Mouse (Mus musculus): ENCODE data around the gene Parp16. TPM values are rescaled to one million over a fixed set of nuclear protein-coding genes. Genes with fewer than 3 reads are reported as not detected.
A peak's percentile ranks its signal among the peaks of the same experiment; 100 is the strongest.
"Not testable (repeated sequence)": the region's sequence is repeated elsewhere in the genome, so short reads cannot be mapped to it uniquely, and the experiment has no call there.

The Parp16 gene
- polyA plus RNA-seq, 2 experiments from 2014 or later = 5.7 to 6.6 TPM

- no peak for ATAC-seq
Measured at GRCm38 (mm10) chr9:65178336-65179213, 16.6 kb upstream of the Parp16 start.

DNA sequence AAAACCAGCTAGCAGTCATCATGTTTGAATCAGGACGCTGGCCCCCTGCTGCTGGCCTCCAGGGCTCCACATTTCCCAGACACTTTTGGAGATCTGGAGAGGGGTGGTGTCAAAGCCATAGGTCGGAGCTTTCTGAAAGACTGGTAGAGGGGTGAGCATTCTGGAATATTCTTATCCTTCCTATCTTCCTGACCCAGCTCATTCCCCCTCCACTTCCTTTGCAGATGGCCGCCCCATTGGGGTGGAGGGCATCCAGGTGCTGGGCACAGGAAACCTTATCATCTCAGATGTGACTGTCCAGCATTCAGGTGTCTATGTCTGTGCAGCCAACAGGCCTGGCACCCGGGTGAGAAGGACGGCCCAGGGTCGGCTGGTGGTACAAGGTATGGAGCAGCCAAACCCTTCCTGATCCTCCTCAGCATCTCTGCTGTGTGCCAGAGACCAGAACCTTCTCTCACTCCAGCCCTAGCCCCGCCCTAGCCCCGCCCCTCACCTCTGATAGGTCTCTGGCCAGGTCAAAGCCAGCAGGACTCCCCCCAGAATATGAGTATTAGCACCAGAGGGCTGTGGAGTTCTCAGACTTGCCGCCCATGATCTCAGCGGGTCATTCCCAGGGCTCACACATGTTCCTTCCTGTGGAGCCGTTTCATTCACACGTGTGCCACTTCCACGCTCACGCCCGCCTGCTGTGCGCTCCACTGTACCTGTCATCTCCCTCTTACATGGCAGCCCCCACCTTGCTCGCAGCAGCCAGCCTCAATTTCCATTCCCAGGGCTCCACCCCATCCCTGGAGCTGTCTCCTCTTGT lies 15.1 kb upstream of the Parp16 start:
- ATAC-seq = no peak

DNA sequence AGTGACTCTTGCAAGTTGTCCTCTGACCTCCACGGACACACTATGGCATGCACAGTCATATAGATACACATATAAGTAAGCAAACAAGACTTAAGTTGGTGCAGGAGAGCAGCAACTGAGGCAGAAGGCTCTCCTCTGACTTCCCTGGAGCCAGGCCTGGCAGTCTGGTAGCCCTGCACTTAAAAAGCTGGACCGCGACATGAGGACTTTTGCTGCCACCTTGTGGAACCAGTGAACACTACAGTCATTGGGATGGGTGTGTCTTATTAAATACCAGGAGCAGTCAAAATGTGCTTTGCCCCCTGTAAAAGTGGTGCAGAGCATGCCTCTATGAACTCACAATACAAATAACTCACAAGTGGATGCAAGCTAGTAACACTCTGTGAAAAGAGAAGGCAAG lies 6.6 kb upstream of the Parp16 start:
- ATAC-seq = no peak

GRCm38 (mm10) chr9:65190306-65190705 lies 4.8 kb upstream of the Parp16 start:
- ATAC-seq = no peak

DNA sequence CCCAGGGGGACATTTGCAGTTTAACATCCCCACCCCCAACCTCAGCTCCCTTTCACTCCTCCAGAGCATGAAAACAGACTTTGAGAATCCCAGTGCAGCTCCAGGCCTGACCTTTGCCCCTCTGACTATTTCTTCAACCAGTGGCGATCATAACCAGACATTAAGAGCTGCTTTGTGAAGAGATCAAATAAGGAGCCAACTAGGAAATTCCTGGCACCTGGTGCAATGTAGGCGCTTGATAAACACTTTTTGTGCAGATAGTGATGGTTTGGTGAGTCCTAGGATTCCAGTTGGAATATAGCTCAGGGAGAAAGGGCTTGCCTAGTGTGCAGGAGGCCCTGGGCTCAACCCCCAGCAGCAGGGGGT lies 3.8 kb upstream of the Parp16 start:
- ATAC-seq = no peak

DNA sequence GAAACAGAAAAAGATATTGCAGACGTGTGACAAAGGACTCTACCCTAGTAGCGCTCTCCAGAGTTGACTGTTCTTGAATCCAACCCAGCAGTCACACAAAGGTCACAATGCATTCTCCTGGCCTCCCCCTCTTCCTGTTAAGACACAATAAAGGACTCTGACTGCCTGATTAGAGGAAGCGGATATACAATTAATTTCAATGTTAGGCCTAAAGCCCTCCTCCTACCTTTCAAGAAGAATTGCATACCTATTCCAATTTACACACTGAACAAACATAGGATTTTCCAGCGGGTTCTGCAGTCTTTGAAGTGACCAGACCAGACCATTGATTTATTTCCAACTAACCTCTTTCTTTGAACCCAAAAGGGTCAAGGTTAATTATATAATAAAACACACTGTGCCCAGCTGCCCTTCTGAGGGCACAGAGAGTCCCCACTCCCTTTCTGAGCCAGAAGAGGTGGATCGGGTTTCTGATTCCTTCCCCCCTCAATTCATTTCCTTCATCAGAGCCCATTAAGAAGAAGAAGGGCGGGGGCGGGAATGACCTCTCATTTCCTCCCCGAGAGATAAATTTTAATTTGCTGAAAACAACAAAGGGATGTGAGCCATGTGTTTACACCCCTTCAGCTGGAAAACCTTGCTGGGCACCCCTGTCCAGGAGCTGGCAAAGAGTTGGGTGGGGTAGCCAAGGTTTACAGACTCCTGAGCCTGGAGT lies 3.2 kb upstream of the Parp16 start:
- ATAC-seq = no peak

GRCm38 (mm10) chr9:65193214-65193613 lies 1.9 kb upstream of the Parp16 start:
- no peak for ATAC-seq

- peak; percentile 47 for ATAC-seq
Measured at GRCm38 (mm10) chr9:65195621-65195981, 448 bp downstream of the Parp16 start.

DNA sequence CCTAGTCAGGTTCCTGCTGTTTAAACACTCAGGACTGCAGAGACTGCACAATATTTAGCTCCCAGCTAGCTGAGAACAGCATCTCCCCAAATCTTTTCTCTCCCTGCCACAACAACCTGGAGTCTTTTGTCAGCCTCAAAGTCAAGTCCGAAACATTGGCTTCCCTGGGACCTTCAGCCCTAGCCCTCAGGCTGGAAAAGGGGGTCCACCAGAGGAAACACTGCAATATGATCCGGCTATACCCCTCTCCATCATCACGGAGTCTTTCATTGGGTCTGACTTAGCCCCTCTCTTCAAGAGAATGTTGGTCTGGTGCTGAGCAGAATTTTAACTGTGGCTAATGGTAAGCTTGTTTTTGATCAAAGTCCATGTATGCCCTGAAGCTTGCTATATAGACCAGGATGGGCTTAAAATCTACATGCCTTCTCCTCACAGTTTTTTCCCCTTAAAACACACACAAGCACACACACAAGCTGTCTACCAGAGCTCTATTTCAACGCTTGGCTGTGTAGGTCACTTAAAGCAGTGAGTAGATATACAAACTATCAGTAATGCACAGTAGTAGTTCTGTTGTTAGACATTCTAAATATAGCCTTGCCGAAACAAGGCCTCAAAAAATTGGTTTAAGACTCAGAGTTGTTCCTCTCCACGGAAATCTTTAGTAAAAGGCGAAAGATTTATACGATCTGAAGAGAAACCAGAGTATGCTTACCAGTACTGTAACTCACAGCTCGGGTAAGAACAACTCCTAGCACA lies 1.0 kb downstream of the Parp16 start:
- peak; percentile 65 for ATAC-seq

DNA sequence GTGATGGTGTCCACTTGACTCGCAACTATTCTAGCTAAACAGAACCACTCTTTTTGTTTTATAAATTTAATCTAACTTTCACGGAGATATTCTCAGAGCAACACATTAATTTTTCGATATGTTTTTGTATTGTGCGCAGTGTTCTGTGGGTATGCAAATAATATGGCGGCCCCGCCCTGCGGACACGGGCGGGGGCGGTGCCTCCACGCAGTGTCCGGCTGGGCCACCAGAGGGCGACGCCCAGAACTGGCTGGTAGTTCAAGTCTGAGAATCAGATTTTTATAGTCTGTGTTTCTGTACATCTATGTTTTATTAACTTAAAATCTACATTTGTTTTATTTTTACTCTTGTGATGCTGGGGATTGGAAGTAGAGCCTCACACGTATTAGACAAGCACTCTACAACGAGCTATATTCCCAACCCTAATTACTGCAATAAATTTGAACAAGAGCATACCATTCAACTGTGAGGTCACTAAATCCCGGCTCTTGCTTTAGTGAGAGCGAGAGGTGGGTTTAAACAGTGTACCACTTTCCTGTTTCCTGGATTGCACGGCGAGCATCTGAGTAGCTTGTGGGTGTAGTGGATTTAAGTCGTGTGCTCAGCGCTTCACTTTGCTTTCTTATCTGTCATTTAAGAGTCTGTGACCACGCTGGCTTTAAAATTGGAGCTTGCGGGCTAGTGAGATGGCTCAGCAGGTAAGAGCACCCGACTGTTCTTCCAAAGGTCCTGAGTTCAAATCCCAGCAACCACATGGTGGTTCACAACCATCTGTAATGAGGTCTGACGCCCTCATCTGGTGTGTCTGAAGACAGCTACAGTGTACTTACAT lies 1.8 kb downstream of the Parp16 start:
- ATAC-seq = peak; percentile 71

DNA sequence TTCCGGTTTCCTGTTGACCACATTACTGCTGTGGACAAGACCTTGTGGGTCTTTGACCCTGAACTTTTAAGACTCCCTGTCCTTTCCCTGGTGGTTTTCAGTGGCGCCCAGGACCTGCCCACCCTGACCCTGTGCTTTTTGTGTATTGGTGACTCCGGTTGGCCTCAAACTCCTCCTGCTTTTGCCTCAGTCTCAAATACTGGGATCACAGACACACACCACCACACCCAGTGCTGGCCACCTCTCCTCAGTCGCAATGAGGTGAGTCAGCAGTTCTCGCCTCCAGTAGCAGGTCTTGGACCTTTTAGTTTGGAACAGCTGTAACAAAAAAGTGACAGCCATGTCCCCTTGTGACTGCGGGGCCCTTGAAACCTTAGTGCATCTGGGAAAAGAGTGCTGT lies 2.7 kb downstream of the Parp16 start:
- ATAC-seq = no peak

DNA sequence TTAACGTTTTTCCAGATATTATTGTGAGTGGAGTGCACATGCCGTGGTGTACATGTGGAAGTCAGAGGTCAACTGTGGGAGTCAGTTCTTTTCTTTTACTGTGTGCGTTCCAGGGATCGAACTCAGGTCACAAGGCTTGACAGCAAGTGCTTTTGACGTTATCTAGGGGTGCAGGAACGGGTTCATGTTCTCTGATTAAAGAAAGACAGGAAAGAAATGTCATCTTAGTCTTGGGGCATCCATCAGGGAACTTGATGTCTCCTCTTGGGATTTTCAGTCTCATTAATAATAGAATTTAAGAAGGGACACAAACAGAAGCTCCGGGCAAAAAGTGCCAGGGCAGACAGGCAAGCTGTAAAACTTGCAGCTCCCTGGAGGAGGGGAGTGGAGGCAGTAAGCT lies 4.6 kb downstream of the Parp16 start:
- ATAC-seq = no peak

- no peak for ATAC-seq
Measured at GRCm38 (mm10) chr9:65200606-65201005, 5.5 kb downstream of the Parp16 start.

DNA sequence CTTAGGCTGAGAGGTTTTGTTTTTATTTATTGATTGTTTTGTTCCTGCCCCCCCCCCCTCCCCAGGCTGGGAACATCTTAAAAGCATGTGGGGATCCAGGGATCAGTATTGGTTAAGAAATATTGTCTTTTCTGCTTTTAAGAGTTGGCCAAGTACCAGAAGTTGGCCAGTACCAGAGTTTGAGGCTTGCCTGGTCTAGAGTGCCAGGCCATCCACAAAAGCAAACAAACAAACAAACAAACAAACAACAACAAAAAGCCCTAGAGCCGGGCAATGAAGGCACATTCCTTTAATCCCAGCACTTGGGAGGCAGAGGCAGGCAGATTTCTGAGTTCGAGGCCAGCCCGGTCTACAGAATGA lies 5.8 kb downstream of the Parp16 start:
- ATAC-seq = no peak

DNA sequence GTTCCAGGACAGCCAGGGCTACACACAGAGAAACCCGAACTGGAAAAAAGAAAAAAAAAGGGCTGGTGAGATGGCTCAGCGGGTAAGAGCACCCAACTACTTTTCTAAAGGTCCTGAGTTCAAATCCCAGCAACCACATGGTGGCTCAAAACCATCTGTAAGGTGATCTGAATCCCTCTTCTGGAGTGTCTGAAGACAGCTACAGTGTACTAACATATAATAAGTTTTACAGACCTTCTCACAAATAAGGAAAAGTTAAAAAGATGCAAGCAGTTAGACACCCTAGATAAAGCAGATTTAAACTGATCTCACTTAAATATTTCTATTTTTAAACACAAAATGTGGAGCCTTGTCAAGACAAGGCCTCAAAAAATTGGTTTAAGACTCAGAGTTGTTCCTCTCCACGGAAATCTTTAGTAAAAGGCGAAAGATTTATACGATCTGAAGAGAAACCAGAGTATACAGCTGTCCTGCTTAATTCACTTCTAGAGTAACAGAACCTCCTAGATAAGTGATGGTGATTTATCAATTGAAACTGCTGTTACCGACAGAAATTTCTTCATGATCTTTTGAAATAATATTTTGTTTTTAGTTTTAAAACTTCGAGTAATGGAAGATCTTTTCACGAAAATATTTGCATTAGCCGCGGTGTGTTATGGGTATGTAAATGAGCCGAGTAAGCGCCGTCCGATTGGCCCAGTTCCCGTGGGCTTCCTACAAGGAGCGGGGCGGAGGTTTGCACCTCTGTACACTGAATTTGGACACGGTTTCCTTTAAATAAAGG lies 6.4 kb downstream of the Parp16 start:
- ATAC-seq = peak; percentile 86

DNA sequence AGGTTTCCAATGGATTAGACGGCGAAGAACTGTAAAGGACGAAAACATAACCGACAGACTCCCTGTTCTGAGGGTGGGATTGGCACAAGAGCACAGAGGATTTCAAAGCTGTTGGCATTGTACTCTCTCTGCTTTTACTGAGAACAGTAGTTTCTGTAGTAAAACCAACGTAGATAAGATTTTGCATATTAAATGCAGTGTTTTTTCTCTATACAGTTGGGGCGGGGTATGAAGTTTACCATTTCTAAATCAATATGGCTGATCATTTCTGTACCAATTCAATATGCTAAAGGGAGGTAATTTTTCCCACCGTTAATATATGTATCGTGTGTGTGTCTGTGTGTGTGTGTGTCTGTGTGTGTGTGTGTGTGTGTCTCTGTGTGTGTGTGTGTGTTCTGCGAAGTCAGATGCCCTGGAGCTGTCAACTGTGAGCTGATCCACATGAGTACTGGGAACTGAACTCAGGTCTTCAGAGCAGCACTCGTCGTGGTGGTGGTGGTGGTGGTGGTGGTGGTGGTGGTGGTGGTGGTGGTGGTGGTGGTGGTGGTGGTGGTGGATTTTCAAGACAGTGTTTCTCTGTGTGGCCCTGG lies 7.1 kb downstream of the Parp16 start:
- peak; percentile 53 for ATAC-seq

- no peak for ATAC-seq
Measured at GRCm38 (mm10) chr9:65205049-65205815, 10.1 kb downstream of the Parp16 start.

DNA sequence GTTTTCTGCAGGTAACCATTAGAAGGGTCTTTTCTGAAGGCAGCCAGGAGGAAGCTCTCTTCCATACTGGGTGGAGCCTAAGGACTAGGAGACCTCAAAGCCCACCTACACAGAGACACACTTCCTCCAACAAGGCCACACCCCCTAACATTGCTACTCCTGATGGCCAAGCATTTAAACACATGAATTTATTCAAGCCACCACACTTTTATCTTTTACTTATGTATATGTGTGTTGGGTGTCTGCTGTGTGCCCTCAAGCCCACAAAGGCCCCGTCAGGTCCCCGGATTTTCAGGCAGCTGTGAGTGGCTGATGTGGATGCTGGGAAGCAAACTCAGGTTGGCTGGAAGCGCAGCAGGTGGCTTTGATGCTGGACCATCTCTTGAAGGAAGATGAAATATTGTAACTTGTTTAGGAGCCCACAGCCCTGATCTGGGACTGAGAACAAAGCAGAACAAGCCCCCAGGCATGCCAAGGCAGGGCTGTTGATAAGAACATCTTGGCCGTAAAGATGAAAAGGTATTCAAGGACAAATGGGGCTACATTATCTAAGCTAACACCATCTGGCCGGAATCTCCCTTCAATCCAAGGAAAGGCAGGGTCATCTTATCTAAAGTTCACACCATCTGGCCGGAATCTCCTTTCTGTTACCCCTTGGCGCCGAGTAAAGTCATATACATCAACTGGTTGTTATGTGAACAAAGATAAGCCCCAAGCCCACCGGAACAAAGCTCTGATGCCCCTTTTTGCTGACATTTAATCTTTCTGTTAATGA lies 12.1 kb downstream of the Parp16 start:
- ATAC-seq = not testable (repeated sequence)

All from activated CD4-positive, CD25-positive, alpha-beta regulatory T cell, adult 4 months (primary cell).